Mouse (Mus musculus) forebrain, embryonic 14.5 days (tissue): Measurements from ENCODE around the gene Gm9887. TPM values are rescaled to one million over a fixed set of nuclear protein-coding genes. Genes with fewer than 3 reads are reported as not detected.

ENCODE experiments used
- ATAC-seq: fragments of 200-750 bp; cut with Nextera tagmentation; 2 replicates; pipeline ENCODE4 v1.8.0; 2017; ENCODE audit warnings: mild to moderate bottlenecking, moderate library complexity
- DNase-seq: peaks from one replicate; pipeline ENCODE4 v3.0.0-alpha.2; 2015; ENCODE audit warnings: low spot score
- H3K27ac ChIP-seq: fragments of 300-500 bp; sonication (generic); 2 replicates; pipeline ENCODE4 v1.5.1; 2014; ENCODE audit warnings: low read depth, mild to moderate bottlenecking, control low read depth, low read length, moderate library complexity
- H3K27me3 ChIP-seq: fragments of 300-500 bp; sonication (generic); replicated peaks from 2 replicates; pipeline ENCODE4 v1.6.1; 2014; ENCODE audit warnings: low read length, control low read depth, mixed read lengths; ENCODE audit not compliant: control insufficient read depth, insufficient read depth
- H3K36me3 ChIP-seq: fragments of 300-500 bp; sonication (generic); 2 replicates; pipeline ENCODE4 v1.6.1; 2014; ENCODE audit warnings: low read length, control low read depth; ENCODE audit not compliant: control insufficient read depth, insufficient read depth
- H3K4me1 ChIP-seq: fragments of 300-500 bp; sonication (generic); 2 replicates; pipeline ENCODE4 v1.6.1; 2014; ENCODE audit warnings: antibody characterized with exemption, low read length, control low read depth; ENCODE audit not compliant: control insufficient read depth, insufficient read depth
- H3K4me2 ChIP-seq: fragments of 300-500 bp; sonication (generic); 2 replicates; pipeline ENCODE4 v1.6.1; 2014; ENCODE audit warnings: mild to moderate bottlenecking, control low read depth, low read length
- H3K4me3 ChIP-seq: fragments of 300-500 bp; sonication (generic); 2 replicates; pipeline ENCODE4 v1.5.1; 2014; ENCODE audit warnings: low read depth, low read length, control low read depth
- H3K9ac ChIP-seq: fragments of 300-500 bp; sonication (generic); 2 replicates; pipeline ENCODE4 v1.6.1; 2014; ENCODE audit warnings: mild to moderate bottlenecking, low read length, control low read depth, moderate library complexity
- H3K9me3 ChIP-seq: fragments of 300-500 bp; sonication (generic); replicated peaks from 2 replicates; pipeline ENCODE4 v1.6.1; 2016; ENCODE audit warnings: low read length, control low read depth, mixed read lengths; ENCODE audit not compliant: control insufficient read depth
- WGBS: fragments of 180-500 bp; shearing (Covaris S2); extraction: QIAGEN DNeasy Blood & Tissue Kit; methylation state at CpG from one replicate; pipeline ENCODE4 v1.1.7; 2014; 5-methylcytosine and 5-hydroxymethylcytosine counted together
- polyA plus RNA-seq: library from polyadenylated mRNA; unstranded; fragments of >200 nt; fragmentation: Nextera tagmentation; extraction: Ambion mirVana; gene quantifications from 2 replicates; pipeline ENCODE4 v1.2.1, GENCODE M21; 2014

Gene Gm9887
- polyA plus RNA-seq, 1 experiment from 2014 or later: 0.83 TPM

GRCm38 (mm10) chr12:69413303-69413702 is 41.0 kb upstream of the Gm9887 start:
- 87% methylated on average over 3 of the region's 3 CpGs for WGBS

GRCm38 (mm10) chr12:69411936-69412335 is 39.7 kb upstream of the Gm9887 start:
- Histone ChIP-seq H3K4me1 (no peaks in the 10 kb centered on the region), H3K4me3 (no peak overlapping the region), H3K36me3 (no peaks in the 10 kb centered on the region), H3K27me3 (no peaks in the 10 kb centered on the region), H3K27ac (no peak overlapping the region), H3K9ac (no peak overlapping the region), H3K4me2 (no peak overlapping the region), H3K9me3 (no peaks in the 10 kb centered on the region)
- no peak for DNase-seq
- no peak for ATAC-seq
- 73% methylated on average over 4 of the region's 4 CpGs for WGBS

More at GRCm38 (mm10) chr12:69413303-69413702, 41.0 kb upstream of the Gm9887 start:
- H3K9ac ChIP-seq: no peak overlapping the region
- DNase-seq (no peak), ATAC-seq (no peak)
- H3K27ac ChIP-seq: no peak overlapping the region
- H3K4me1 ChIP-seq: no peaks in the 10 kb centered on the region
- H3K36me3 ChIP-seq: no peaks in the 10 kb centered on the region
- H3K9me3 ChIP-seq: no peaks in the 10 kb centered on the region
- H3K4me2 ChIP-seq: no peak overlapping the region
- H3K4me3 ChIP-seq: no peak overlapping the region
- H3K27me3 ChIP-seq: no peaks in the 10 kb centered on the region

GRCm38 (mm10) chr12:69410767-69411166 is 38.5 kb upstream of the Gm9887 start:
- Histone ChIP-seq H3K36me3 (no peaks in the 10 kb centered on the region), H3K4me3 (no peak overlapping the region), H3K4me2 (no peak overlapping the region), H3K9me3 (no peaks in the 10 kb centered on the region), H3K4me1 (no peaks in the 10 kb centered on the region), H3K9ac (no peak overlapping the region), H3K27ac (no peak overlapping the region), H3K27me3 (no peaks in the 10 kb centered on the region)
- ATAC-seq (no peak), DNase-seq (no peak)
- WGBS: 73% methylated on average over 5 of the region's 5 CpGs

- Histone ChIP-seq H3K9ac (no peak overlapping the region), H3K36me3 (no peaks in the 10 kb centered on the region), H3K27ac (no peak overlapping the region), H3K4me1 (no peaks in the 10 kb centered on the region), H3K4me2 (no peak overlapping the region), H3K9me3 (no peaks in the 10 kb centered on the region), H3K4me3 (no peak overlapping the region), H3K27me3 (no peaks in the 10 kb centered on the region)
- no peak for DNase-seq
- 92% methylated on average over 13 of the region's 13 CpGs for WGBS
- no peak for ATAC-seq
These were observed 30.4 kb upstream of the Gm9887 start for GRCm38 (mm10) chr12:69402594-69403167.

- 65% methylated on average over 9 of the region's 9 CpGs for WGBS
- H3K4me2 ChIP-seq: no peak overlapping the region
These were observed 29.8 kb upstream of the Gm9887 start for GRCm38 (mm10) chr12:69402100-69402499.

GRCm38 (mm10) chr12:69400871-69401286 is 28.6 kb upstream of the Gm9887 start:
- Histone ChIP-seq H3K27me3 (no peaks in the 10 kb centered on the region), H3K9ac (no peak overlapping the region), H3K4me1 (no peaks in the 10 kb centered on the region), H3K27ac (no peak overlapping the region), H3K36me3 (no peaks in the 10 kb centered on the region), H3K4me3 (no peak overlapping the region), H3K4me2 (no peak overlapping the region), H3K9me3 (no peaks in the 10 kb centered on the region)
- WGBS: 23% methylated on average over 2 of the region's 2 CpGs
- peak; percentile 44 for DNase-seq
- ATAC-seq: no peak

More at GRCm38 (mm10) chr12:69402100-69402499, 29.8 kb upstream of the Gm9887 start:
- no peaks in the 10 kb centered on the region for H3K4me1 ChIP-seq
- no peak overlapping the region for H3K4me3 ChIP-seq
- no peaks in the 10 kb centered on the region for H3K36me3 ChIP-seq
- no peak for ATAC-seq
- no peak overlapping the region for H3K27ac ChIP-seq
- DNase-seq: no peak
- no peak overlapping the region for H3K9ac ChIP-seq
- no peaks in the 10 kb centered on the region for H3K9me3 ChIP-seq
- H3K27me3 ChIP-seq: no peaks in the 10 kb centered on the region

GRCm38 (mm10) chr12:69400367-69400766 is 28.1 kb upstream of the Gm9887 start:
- 87% methylated on average over 4 of the region's 4 CpGs for WGBS
- no peaks in the 10 kb centered on the region for H3K27me3 ChIP-seq
- no peak for ATAC-seq

GRCm38 (mm10) chr12:69394456-69394855 is 22.2 kb upstream of the Gm9887 start:
- H3K9me3 ChIP-seq: no peaks in the 10 kb centered on the region
- H3K27me3 ChIP-seq: no peaks in the 10 kb centered on the region
- H3K4me2 ChIP-seq: no peak overlapping the region
- H3K27ac ChIP-seq: no peak overlapping the region
- H3K4me3 ChIP-seq: no peak overlapping the region
- 77% methylated on average over 6 of the region's 6 CpGs for WGBS
- no peaks in the 10 kb centered on the region for H3K36me3 ChIP-seq
- no peak for ATAC-seq
- peak; percentile 19 for DNase-seq
- H3K4me1 ChIP-seq: no peaks in the 10 kb centered on the region
- no peak overlapping the region for H3K9ac ChIP-seq

More at GRCm38 (mm10) chr12:69400367-69400766, 28.1 kb upstream of the Gm9887 start:
- DNase-seq: no peak
- H3K4me1 ChIP-seq: no peaks in the 10 kb centered on the region
- no peaks in the 10 kb centered on the region for H3K9me3 ChIP-seq
- H3K36me3 ChIP-seq: no peaks in the 10 kb centered on the region
- no peak overlapping the region for H3K4me3 ChIP-seq
- no peak overlapping the region for H3K9ac ChIP-seq
- no peak overlapping the region for H3K27ac ChIP-seq
- no peak overlapping the region for H3K4me2 ChIP-seq

GRCm38 (mm10) chr12:69393076-69393475 is 20.8 kb upstream of the Gm9887 start:
- ATAC-seq (no peak), DNase-seq (no peak)
- H3K27me3 ChIP-seq: no peaks in the 10 kb centered on the region
- no peak overlapping the region for H3K9ac ChIP-seq
- 81% methylated on average over 10 of the region's 10 CpGs for WGBS
- no peak overlapping the region for H3K4me2 ChIP-seq
- H3K27ac ChIP-seq: no peak overlapping the region
- no peaks in the 10 kb centered on the region for H3K4me1 ChIP-seq
- no peak overlapping the region for H3K4me3 ChIP-seq
- no peaks in the 10 kb centered on the region for H3K9me3 ChIP-seq
- H3K36me3 ChIP-seq: no peaks in the 10 kb centered on the region
